10 mouse cellular contexts compared by ENCODE assay signal in the genomic region with DNA sequence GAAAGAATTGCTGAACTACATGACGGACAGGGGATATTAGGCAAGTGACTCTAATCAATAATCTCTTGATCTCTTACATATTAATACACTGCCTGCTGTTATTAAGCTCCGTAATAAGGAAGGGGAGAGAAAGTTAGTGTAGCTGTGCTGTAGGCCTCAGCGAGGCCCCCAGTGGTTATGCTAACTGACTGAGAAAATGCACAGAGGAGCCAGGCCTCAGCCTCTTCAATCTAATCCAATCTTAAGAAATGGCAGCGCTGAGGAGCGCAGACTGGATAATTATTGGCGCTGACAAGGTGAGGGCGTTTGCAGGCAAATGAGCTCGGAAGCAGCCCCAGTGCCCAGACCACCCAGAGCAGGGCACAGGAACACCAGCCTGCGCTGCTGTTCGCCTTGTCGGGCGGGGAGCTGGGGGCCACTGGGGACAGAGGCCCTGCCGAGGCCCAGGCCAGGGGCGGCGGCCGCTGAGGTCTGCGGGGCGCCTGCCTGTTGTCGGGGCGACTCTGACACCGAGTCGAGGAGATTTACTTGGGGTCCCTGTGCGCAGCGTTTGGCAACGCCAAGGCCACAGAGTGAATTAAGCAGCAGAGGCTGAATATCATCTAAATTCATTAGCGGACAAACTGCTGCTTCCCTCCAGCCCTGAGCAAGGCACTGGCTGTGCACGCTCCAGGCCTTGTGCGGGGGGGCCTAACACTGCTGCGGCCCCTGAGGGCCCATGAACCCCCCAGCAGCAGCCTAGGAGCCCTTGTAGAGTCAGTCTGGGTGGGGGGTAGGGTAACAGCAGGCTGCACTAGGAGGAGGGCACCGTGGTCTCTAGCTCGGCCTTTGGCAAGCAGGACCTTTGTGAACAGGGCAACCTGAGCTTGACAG.
A peak's percentile ranks its signal among the peaks of the same experiment; 100 is the strongest.
DNase-seq lines count a peak whose midpoint lies in the region; ATAC-seq and TF ChIP-seq lines count a peak whose summit lies in the region.
"Had no signal": no experiment of that assay in that cellular context is flagged by ENCODE, and none has a peak within 500 bp of the region (broad histone marks: within the 10 kb centered on the region; RNA-seq: fewer than 3 reads in every experiment).

No protein-coding gene starts in this region.

- TF ChIP-seq CTCF in thymus, adult 2 months (IDR thresholded peaks at IDR 0.05; ENCODE audit: borderline replicate concordance, control insufficient read depth, extremely low read depth, insufficient read depth, low read length, poor library complexity) = no peak

- H3K27ac ChIP-seq in heart, embryonic 14.5 days (replicated peaks in 1 of 2; ENCODE audit: control insufficient read depth in 1 of 2, insufficient read depth in 1 of 2, low read depth in 2 of 2, low read length in 2 of 2) = no peak overlapping the region
- H3K27ac ChIP-seq in embryonic facial prominence, embryonic 12.5 days = 0 out of 2 replicates have a peak overlapping the region, but pooled peaks have one; percentile 3
- peak overlapping the region; percentile 59 for H3K27ac ChIP-seq in hindbrain, embryonic 16.5 days (ENCODE audit: low read depth, low read length)
- H3K27ac ChIP-seq in neural tube, embryonic 13.5 days (replicated peaks) = peak overlapping the region; percentile 86
- H3K27ac ChIP-seq in thymus, adult 2 months (ENCODE audit: control insufficient read depth, insufficient read depth, low read length) = no peak overlapping the region
- H3K27ac ChIP-seq: liver, embryonic 13.5 days had no signal

- H3K4me1 ChIP-seq in heart, embryonic 14.5 days (ENCODE audit: control insufficient read depth in 2 of 2, insufficient read depth in 2 of 2, low read length in 2 of 2) = peaks cover 10 to 11% of the 10 kb centered on the region in 2 experiments; a peak in 3 of 4 replicates
- peaks cover 38% of the 10 kb centered on the region for H3K4me1 ChIP-seq in embryonic facial prominence, embryonic 12.5 days
- H3K4me1 ChIP-seq in hindbrain, embryonic 16.5 days (ENCODE audit: control insufficient read depth, insufficient read depth, low read depth, low read length) = peaks cover 14% of the 10 kb centered on the region
- H3K4me1 ChIP-seq in neural tube, embryonic 13.5 days (replicated peaks) = peaks cover 39% of the 10 kb centered on the region
- peaks cover 2% of the 10 kb centered on the region; the same call in 1 of the 2 replicates for H3K4me1 ChIP-seq in thymus, adult 2 months (replicated peaks; ENCODE audit: control insufficient read depth, insufficient read depth, low read length)
- H3K4me1 ChIP-seq: liver, embryonic 13.5 days had no signal

- 41% methylated on average over 31 of the region's 31 CpGs for WGBS in heart, embryonic 14.5 days
- WGBS in embryonic facial prominence, embryonic 12.5 days = 22% methylated on average over 31 of the region's 31 CpGs
- 15% methylated on average over 31 of the region's 31 CpGs for WGBS in hindbrain, embryonic 16.5 days
- 12% methylated on average over 31 of the region's 31 CpGs for WGBS in neural tube, embryonic 13.5 days
- WGBS in thymus, adult 2 months = 92% methylated on average over 31 of the region's 31 CpGs

- H3K27me3 ChIP-seq in heart, embryonic 14.5 days (ENCODE audit: control insufficient read depth, insufficient read depth, low read length) = no peaks in the 10 kb centered on the region; the same call in none of the 2 replicates
- 0 out of 2 replicates have a peak, but pooled peaks cover 4% of the 10 kb centered on the region for H3K27me3 ChIP-seq in embryonic facial prominence, embryonic 12.5 days
- no peaks in the 10 kb centered on the region for H3K27me3 ChIP-seq in hindbrain, embryonic 16.5 days (replicated peaks; ENCODE audit: control insufficient read depth, insufficient read depth, low read length)
- H3K27me3 ChIP-seq in neural tube, embryonic 13.5 days = no peaks in the 10 kb centered on the region
- H3K27me3 ChIP-seq in thymus, adult 2 months (ENCODE audit: control insufficient read depth, insufficient read depth, low read length) = no peaks in the 10 kb centered on the region
- H3K27me3 ChIP-seq: liver, embryonic 13.5 days had no signal

- no peak overlapping the region for H3K4me3 ChIP-seq in heart, embryonic 14.5 days (ENCODE audit: control insufficient read depth in 1 of 2, insufficient read depth in 1 of 2, low read depth in 1 of 2, low read length in 2 of 2)
- H3K4me3 ChIP-seq in embryonic facial prominence, embryonic 12.5 days = no peak overlapping the region
- H3K4me3 ChIP-seq in hindbrain, embryonic 16.5 days (ENCODE audit: low read length) = no peak overlapping the region
- H3K4me3 ChIP-seq in neural tube, embryonic 13.5 days = no peak overlapping the region
- no peak overlapping the region for H3K4me3 ChIP-seq in thymus, adult 2 months (ENCODE audit: control insufficient read depth, insufficient read depth, low read length)
- H3K4me3 ChIP-seq: liver, embryonic 13.5 days had no signal

- H3K9me3 ChIP-seq in heart, embryonic 14.5 days (ENCODE audit: control insufficient read depth, low read length) = no peaks in the 10 kb centered on the region
- no peaks in the 10 kb centered on the region for H3K9me3 ChIP-seq in embryonic facial prominence, embryonic 12.5 days
- H3K9me3 ChIP-seq in hindbrain, embryonic 16.5 days (ENCODE audit: control insufficient read depth, low read length) = no peaks in the 10 kb centered on the region
- no peaks in the 10 kb centered on the region for H3K9me3 ChIP-seq in neural tube, embryonic 13.5 days
- H3K9me3 ChIP-seq: liver, embryonic 13.5 days had no signal

- H3K4me2 ChIP-seq in heart, embryonic 14.5 days (ENCODE audit: low read length) = peak overlapping the region; percentile 9; the same call in 1 of the 2 replicates
- peak overlapping the region; percentile 27 for H3K4me2 ChIP-seq in embryonic facial prominence, embryonic 12.5 days (replicated peaks)
- peak overlapping the region; percentile 40 for H3K4me2 ChIP-seq in hindbrain, embryonic 16.5 days (ENCODE audit: low read length)
- peak overlapping the region; percentile 43 for H3K4me2 ChIP-seq in neural tube, embryonic 13.5 days
- H3K4me2 ChIP-seq: liver, embryonic 13.5 days had no signal

- ATAC-seq in heart, embryonic 14.5 days (ENCODE audit: insufficient number of reproducible peaks, insufficient read depth, low FRiP score, low read depth) = no peak
- peak; percentile 54; the same call in 1 of the 2 replicates for ATAC-seq in embryonic facial prominence, embryonic 12.5 days (ENCODE audit: insufficient number of reproducible peaks, insufficient read depth, low FRiP score, low TSS enrichment)
- ATAC-seq in hindbrain, embryonic 16.5 days = peak; percentile 76
- peak; percentile 80 for ATAC-seq in neural tube, embryonic 13.5 days (ENCODE audit: low read depth)

- no peaks in the 10 kb centered on the region for H3K36me3 ChIP-seq in heart, embryonic 14.5 days (ENCODE audit: control insufficient read depth, insufficient read depth, low read length)
- no peaks in the 10 kb centered on the region for H3K36me3 ChIP-seq in embryonic facial prominence, embryonic 12.5 days
- H3K36me3 ChIP-seq in hindbrain, embryonic 16.5 days (ENCODE audit: control insufficient read depth, insufficient read depth, low read length) = no peaks in the 10 kb centered on the region
- no peaks in the 10 kb centered on the region for H3K36me3 ChIP-seq in neural tube, embryonic 13.5 days
- no peaks in the 10 kb centered on the region for H3K36me3 ChIP-seq in thymus, adult 2 months (ENCODE audit: control insufficient read depth, insufficient read depth, low read length)
- H3K36me3 ChIP-seq: liver, embryonic 13.5 days had no signal

- DNase-seq in heart, postnatal 4 days = no peak
- DNase-seq in B cell, adult 2 months = no peak
- DNase-seq in thymus, postnatal 4 days = no peak
- DNase-seq in thymus, adult 2 months = no peak
- DNase-seq: kidney, adult 9 months; liver, embryonic 13.5 days had no signal

- peak overlapping the region; percentile 13; the same call in 1 of the 2 replicates for H3K9ac ChIP-seq in heart, embryonic 14.5 days (ENCODE audit: low read length)
- H3K9ac ChIP-seq in embryonic facial prominence, embryonic 12.5 days = no peak overlapping the region
- peak overlapping the region; percentile 39 for H3K9ac ChIP-seq in hindbrain, embryonic 16.5 days (ENCODE audit: low read depth, low read length)
- peak overlapping the region; percentile 62 for H3K9ac ChIP-seq in neural tube, embryonic 13.5 days
- H3K9ac ChIP-seq: liver, embryonic 13.5 days had no signal

- no peak for TF ChIP-seq POLR2A in thymus, adult 2 months (IDR thresholded peaks at IDR 0.05; ENCODE audit: control insufficient read depth, extremely low read depth, insufficient read depth, low read length, poor library complexity)

Comparison
In these comparisons a context has a peak if more than half of its experiments do, and no peak if none do; other contexts are left out.
1. H3K27ac ChIP-seq: peak in embryonic facial prominence, embryonic 12.5 days (single experiment), hindbrain, embryonic 16.5 days (single experiment) and neural tube, embryonic 13.5 days (single experiment); none in heart, embryonic 14.5 days (0 of 2) and thymus, adult 2 months (single experiment).
2. Peak in every context shown above with its lines, with median percentiles within 50 percentile points of each other: H3K4me2 ChIP-seq.